28 mouse cellular contexts compared by ENCODE assay signal in genomic region chr7:73428525-73428924, GRCm38 (mm10). TPM values are rescaled to one million over a fixed set of nuclear protein-coding genes. Genes with fewer than 3 reads are reported as not detected.
"Had no signal": no experiment of that assay in that cellular context is flagged by ENCODE, and none has a peak within 500 bp of the region (broad histone marks: within the 10 kb centered on the region; RNA-seq: fewer than 3 reads in every experiment).

No protein-coding gene starts in this region.

- H3K9ac ChIP-seq: forebrain, postnatal 0 days; heart, embryonic 13.5 days; heart, embryonic 15.5 days; hindbrain, embryonic 12.5 days; hindbrain, embryonic 14.5 days; kidney, embryonic 15.5 days; limb, embryonic 13.5 days; limb, embryonic 15.5 days; liver, embryonic 13.5 days had no signal

- H3K9me3 ChIP-seq: heart, embryonic 13.5 days; heart, embryonic 15.5 days; hindbrain, embryonic 10.5 days; hindbrain, embryonic 12.5 days; kidney, embryonic 15.5 days; limb, embryonic 13.5 days; limb, embryonic 15.5 days; liver, embryonic 13.5 days had no signal

- ATAC-seq: forebrain, postnatal 0 days; hindbrain, embryonic 16.5 days; inflammation-experienced regulatory T-cells, adult 6 months; intestine, embryonic 16.5 days had no signal

- H3K27me3 ChIP-seq: heart, embryonic 13.5 days; heart, embryonic 15.5 days; hindbrain, embryonic 12.5 days; kidney, embryonic 15.5 days; limb, embryonic 13.5 days; limb, embryonic 15.5 days; liver, embryonic 13.5 days had no signal

- H3K27ac ChIP-seq: heart, adult 2 months; heart, embryonic 13.5 days; heart, embryonic 15.5 days; hindbrain, embryonic 10.5 days; hindbrain, embryonic 12.5 days; hindbrain, embryonic 14.5 days; kidney, embryonic 15.5 days; kidney, postnatal 0 days; limb, embryonic 13.5 days; liver, embryonic 13.5 days had no signal

- DNase-seq: forebrain, postnatal 0 days; gastrocnemius, postnatal 10 days; gastrocnemius, postnatal 25 days; heart, adult 2 months; heart, postnatal 14 days; heart, postnatal 4 days; kidney, adult 2 months; kidney, adult 9 months; kidney, postnatal 14 days; kidney, postnatal 36 days; layer of hippocampus, adult 9-11 months; layer of hippocampus, postnatal 36 days; left cerebral cortex, postnatal 4 days; liver, embryonic 13.5 days had no signal

- H3K4me1 ChIP-seq: limb, embryonic 13.5 days; limb, embryonic 15.5 days; liver, embryonic 13.5 days had no signal

- H3K4me2 ChIP-seq: heart, embryonic 11.5 days; heart, embryonic 13.5 days; heart, embryonic 15.5 days; hindbrain, embryonic 12.5 days; hindbrain, embryonic 14.5 days; kidney, embryonic 15.5 days; limb, embryonic 13.5 days; limb, embryonic 15.5 days; liver, embryonic 13.5 days had no signal

- H3K4me3 ChIP-seq: heart, adult 2 months; heart, embryonic 13.5 days; heart, embryonic 15.5 days; hindbrain, embryonic 10.5 days; hindbrain, embryonic 12.5 days; kidney, embryonic 15.5 days; limb, embryonic 13.5 days; limb, embryonic 15.5 days; liver, embryonic 13.5 days had no signal

RNA-seq across cellular contexts. Expression of gene Rgma, which starts 53.2 kb away (rescaled TPM):
- total RNA-seq: granulocyte monocyte progenitor cell, adult 5-6 weeks had no signal
- polyA plus RNA-seq: inflammation-experienced regulatory T-cells, adult 6 months had no signal
